Mouse (Mus musculus) limb, embryonic 10.5 days (tissue): ENCODE data around the gene Vmn2r31. TPM values are rescaled to one million over a fixed set of nuclear protein-coding genes. Genes with fewer than 3 reads are reported as not detected.
"Not testable (repeated sequence)": the region's sequence is repeated elsewhere in the genome, so short reads cannot be mapped to it uniquely, and the experiment has no call there.

Experiments
- DNase-seq: peaks from one replicate; pipeline ENCODE4 v3.0.0-alpha.2; 2017; ENCODE audit warnings: low spot score
- H3K27ac ChIP-seq: fragments of 300-500 bp; sonication (generic); 2 replicates; pipeline ENCODE4 v1.5.1; 2016; ENCODE audit warnings: mild to moderate bottlenecking
- H3K27me3 ChIP-seq: fragments of 300-500 bp; sonication (generic); 2 replicates; pipeline ENCODE4 v1.6.1; 2016; ENCODE audit warnings: low read depth, mild to moderate bottlenecking; ENCODE audit not compliant: poor library complexity, severe bottlenecking
- H3K36me3 ChIP-seq: fragments of 300-500 bp; sonication (generic); 2 replicates; pipeline ENCODE4 v1.6.1; 2016; ENCODE audit warnings: mild to moderate bottlenecking, moderate library complexity
- H3K4me1 ChIP-seq: fragments of 300-500 bp; sonication (generic); 2 replicates; pipeline ENCODE4 v1.6.1; 2016
- H3K4me3 ChIP-seq: fragments of 300-500 bp; sonication (generic); 2 replicates; pipeline ENCODE4 v1.5.1; 2016; ENCODE audit warnings: mild to moderate bottlenecking, moderate library complexity
- H3K9me3 ChIP-seq: fragments of 300-500 bp; sonication (generic); replicated peaks from 2 replicates; pipeline ENCODE4 v1.6.1; 2016; ENCODE audit warnings: mild to moderate bottlenecking
- WGBS: fragments of 180-500 bp; shearing (Covaris S2); methylation state at CpG from one replicate; pipeline ENCODE4 v1.1.7; 2016; 5-methylcytosine and 5-hydroxymethylcytosine counted together
- polyA plus RNA-seq: library from polyadenylated mRNA; unstranded; fragments of >200 nt; fragmentation: Nextera tagmentation; extraction: Ambion mirVana; gene quantifications from 2 replicates; pipeline ENCODE4 v1.2.1, GENCODE M21; 2016

Vmn2r31 gene
- polyA plus RNA-seq = not detected in 2 replicates

DNA sequence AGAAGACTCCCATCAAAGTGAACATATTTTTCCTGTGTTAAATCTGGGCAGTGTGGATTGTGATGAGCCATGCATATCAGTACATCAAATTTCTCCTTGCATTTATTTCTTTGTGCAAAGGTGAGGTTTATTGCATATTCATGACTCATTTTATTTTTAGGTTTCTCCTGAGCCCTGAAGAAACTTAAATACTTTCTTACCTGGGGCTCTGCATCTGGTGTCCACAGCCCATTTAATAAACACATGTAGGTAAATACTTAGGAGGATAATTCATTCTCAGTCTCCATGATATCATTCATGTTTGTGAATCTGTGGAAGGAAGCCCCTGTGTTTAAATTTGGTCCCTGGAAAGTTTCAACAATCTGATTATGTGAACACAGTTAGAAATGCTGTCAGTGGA lies at the start of gene Vmn2r31:
Vmn2r31 (minus strand) TSS at position 101 of the 400 bp plus-strand sequence.
- not testable (repeated sequence) for H3K27ac ChIP-seq, H3K36me3 ChIP-seq, DNase-seq, H3K9me3 ChIP-seq, H3K4me3 ChIP-seq, H3K4me1 ChIP-seq, H3K27me3 ChIP-seq

DNA sequence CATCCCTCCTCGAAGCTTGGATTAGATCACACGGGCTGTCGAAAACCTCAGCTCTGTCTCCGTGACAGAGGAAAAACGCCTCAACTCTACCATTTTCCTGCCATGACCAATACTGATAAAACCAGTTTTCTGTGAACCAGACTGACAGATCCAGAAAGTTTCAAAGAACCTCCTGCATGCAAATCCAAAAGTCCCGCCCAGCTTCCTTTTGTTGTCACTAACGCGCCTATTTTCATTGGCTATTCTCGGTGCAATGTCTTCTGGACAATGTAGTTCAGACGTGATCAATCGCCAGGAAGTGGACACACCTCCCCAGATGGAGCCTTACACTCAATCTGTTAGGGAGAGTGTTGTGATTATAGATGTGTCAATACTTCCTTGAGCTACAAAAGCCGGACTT lies 25.1 kb downstream of the Vmn2r31 start, which contains the start of gene Gm45783:
Gm45783 (minus strand) TSS at position 143 of the 400 bp plus-strand sequence.
- H3K9me3 ChIP-seq, H3K4me1 ChIP-seq, H3K27ac ChIP-seq, H3K4me3 ChIP-seq, H3K36me3 ChIP-seq, H3K27me3 ChIP-seq, DNase-seq: not testable (repeated sequence)
- 56% methylated on average over 12 of the region's 12 CpGs for WGBS

- not testable (repeated sequence) for H3K4me3 ChIP-seq, H3K9me3 ChIP-seq, H3K4me1 ChIP-seq, H3K36me3 ChIP-seq, H3K27ac ChIP-seq, DNase-seq, H3K27me3 ChIP-seq
- WGBS = no CpG with 5 or more reads among the region's 1 CpGs
Measured at GRCm38 (mm10) chr7:7337509-7337908, 62.0 kb downstream of the Vmn2r31 start, which contains the start of gene Vmn2r30. Vmn2r30 (minus strand) TSS chr7:7337609.

Other genes starting within 250 kb of the Vmn2r31 start
- 3.1 and 4.2 TPM in 2 replicates for gene Zfp418, start 228.4 kb downstream of the Vmn2r31 start, polyA plus RNA-seq
- gene Zfp772, start 189.7 kb downstream of the Vmn2r31 start, polyA plus RNA-seq = 10.0 and 10.4 TPM in 2 replicates
- gene Vmn2r29, start 152.4 kb downstream of the Vmn2r31 start, polyA plus RNA-seq = 0.28 TPM in 2 replicates
- gene Gm45844, start 121.4 kb downstream of the Vmn2r31 start, polyA plus RNA-seq = 1.8 and 2.4 TPM in 2 replicates
- gene Clcn4, start 98.9 kb downstream of the Vmn2r31 start, polyA plus RNA-seq = 23.5 and 32.6 TPM in 2 replicates
- gene Vmn2r30, start 62.1 kb downstream of the Vmn2r31 start, polyA plus RNA-seq = not detected in 2 replicates
- gene Gm45783, start 25.1 kb downstream of the Vmn2r31 start, polyA plus RNA-seq = not detected in 2 replicates
- not detected in 2 replicates for gene Vmn2r32, start 80.3 kb upstream of the Vmn2r31 start, polyA plus RNA-seq
- gene Vmn2r33, start 167.1 kb upstream of the Vmn2r31 start, polyA plus RNA-seq = not detected in 2 replicates